Mouse (Mus musculus) CD4-positive, CD25-positive, alpha-beta regulatory T cell, adult 4 months (primary cell): ENCODE measurements at regions not wholly inside any gene's neighbourhood (a gene's known extent, or its start where the extent isn't known, plus 50 kb on each side); places are given as distances from the start of the nearest gene placed in this dataset.
"Not testable (repeated sequence)": the region's sequence is repeated elsewhere in the genome, so short reads cannot be mapped to it uniquely, and the experiment has no call there.

Source experiments
- ATAC-seq: one replicate; pipeline ENCODE4 v1.8.0; 2017

GRCm38 (mm10) chr3:39809586-39809985, 721.5 kb upstream of the Intu start:
- no peak for ATAC-seq

GRCm38 (mm10) chr3:39814814-39815213, 716.3 kb upstream of the Intu start:
- peak; percentile 45 for ATAC-seq

DNA sequence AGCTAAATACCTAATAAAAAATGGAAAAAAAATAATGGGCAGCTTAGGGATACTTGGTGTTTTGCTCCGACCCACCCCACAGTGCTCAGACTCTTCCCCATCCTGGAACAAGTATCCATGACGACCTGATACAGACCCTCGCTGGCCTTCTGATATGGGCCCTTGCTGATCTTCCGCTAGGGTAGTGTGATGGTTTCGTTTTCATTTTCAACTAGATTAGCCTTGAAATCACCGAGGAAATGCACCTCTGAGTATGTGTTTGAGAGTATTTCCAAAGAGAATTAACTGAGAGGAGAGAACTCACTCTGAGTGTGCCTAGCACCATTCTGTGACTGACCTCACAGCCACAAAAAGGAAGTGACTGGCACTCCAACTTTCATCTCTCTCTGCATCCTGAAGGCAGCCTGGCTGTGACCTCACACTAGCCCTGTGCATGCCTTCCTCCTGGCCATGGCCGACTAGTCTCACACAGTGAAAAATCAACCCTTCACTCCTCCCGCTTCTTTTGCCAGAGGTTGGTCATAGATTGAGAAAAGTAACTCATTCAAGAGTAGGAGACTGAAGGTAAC, 700.5 kb upstream of the Intu start:
- ATAC-seq, result peak; percentile 56

DNA sequence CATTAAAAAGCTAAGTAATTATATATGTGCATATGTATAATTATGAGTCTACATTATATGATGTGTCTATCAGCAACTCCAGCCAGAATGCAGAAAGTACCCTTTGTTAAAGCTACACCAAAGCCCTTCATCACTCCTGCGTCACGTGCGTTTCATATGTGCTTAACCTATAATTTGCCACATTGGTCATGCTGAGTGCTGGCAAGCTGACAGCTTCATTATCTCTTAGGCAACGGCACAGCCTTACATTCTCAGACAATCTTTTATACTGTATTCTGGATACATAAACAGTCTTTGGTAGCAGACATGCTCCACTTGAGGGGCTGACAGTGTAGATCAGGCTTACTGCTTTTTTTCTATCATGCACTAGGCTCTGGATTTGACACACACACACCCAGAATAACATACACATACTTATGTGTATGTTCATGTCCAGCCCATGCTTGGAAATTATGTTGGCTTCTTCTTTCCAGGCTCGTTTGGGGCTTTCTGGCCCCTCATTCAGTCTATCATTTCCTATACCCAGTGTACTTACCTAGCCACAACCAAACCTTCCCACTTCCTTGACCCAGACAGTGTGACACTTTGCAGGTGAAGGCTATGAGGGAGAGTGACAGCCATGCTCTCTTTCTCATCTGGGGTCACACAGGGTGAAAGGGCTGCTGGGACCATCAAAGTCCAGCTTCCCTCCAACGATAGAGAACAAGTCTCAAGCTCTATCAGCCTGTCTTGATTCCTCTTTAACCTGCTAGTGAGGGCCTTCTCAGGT, 692.5 kb upstream of the Intu start:
- ATAC-seq, result no peak

- ATAC-seq, result no peak
Measured at GRCm38 (mm10) chr3:39840946-39841345, 690.1 kb upstream of the Intu start.

DNA sequence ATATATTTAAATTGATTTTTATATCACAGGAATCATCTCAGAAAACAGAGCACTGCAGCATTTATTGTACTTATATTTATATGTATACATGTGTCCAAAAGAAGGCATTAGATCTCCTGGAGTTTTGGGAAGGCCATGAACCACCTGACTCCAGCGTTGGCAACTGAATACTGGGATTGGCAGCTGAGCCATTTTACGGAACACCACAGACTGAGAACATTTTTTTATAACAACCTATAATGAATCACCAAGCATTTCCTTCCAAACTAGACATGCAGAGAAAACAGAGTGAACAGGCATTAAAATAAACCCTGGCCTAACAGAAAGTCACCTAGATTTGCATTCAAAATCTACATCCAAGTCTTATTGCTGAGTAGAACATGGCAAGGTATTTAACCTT, 686.0 kb upstream of the Intu start:
- ATAC-seq, result no peak

- ATAC-seq, result no peak
Measured at GRCm38 (mm10) chr3:39848829-39849228, 682.3 kb upstream of the Intu start.

DNA sequence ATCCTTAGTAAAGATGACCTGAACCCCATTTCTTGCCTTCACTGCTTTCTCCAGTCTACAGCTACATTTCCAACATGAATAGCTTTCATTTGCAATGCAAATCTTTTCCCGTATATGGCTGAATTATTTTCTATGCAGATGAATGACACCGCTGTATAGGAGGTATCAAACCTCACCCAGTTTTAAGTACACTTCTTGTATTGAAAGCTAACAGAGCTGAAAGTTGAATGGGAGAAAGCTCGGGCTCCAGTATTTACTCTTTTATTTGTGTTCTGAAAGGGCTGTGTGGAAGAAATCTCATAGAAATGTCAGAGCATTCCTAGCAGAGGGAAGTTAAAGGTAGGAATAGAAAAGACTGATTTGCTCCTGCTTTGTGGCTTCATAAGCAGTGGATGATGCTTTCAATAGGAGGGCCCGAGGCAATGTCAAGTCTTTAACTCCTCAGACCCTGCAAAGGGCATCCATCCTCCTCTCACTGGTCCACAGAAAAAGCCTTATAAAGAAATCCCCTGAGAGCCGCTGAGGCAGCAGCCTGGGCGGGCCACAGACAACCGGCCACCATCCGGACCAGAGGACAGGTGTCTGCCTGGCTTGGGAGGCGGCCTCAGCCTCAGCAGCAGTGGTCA, 673.8 kb upstream of the Intu start:
- no peak for ATAC-seq

GRCm38 (mm10) chr3:39876046-39876445, 655.0 kb upstream of the Intu start:
- ATAC-seq, result not testable (repeated sequence)

DNA sequence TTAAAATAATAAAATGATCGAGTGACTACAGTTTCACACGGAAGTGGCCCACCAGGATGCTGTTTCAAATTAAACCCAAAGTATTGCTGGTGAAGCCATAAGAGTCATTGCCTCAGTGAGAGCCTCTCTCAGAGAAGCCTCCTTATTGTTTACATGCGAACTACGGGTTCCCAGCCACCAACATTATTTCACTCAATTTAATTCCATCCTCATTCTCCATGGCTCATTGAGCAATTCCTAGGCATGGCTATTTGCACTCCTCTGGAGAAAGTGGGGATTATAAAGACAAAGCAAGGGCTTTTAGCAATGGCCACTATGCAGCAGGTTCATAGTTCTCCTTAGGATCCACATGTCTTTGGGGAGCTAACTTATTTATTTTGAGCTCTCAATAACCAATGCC, 646.7 kb upstream of the Intu start:
- ATAC-seq, result no peak

- no peak for ATAC-seq
Measured at GRCm38 (mm10) chr3:39888376-39888775, 642.7 kb upstream of the Intu start.

- no peak for ATAC-seq
Measured at GRCm38 (mm10) chr3:39889222-39889621, 641.9 kb upstream of the Intu start.

- peak; percentile 58 for ATAC-seq
Measured at GRCm38 (mm10) chr3:39898961-39899360, 632.1 kb upstream of the Intu start.

- no peak for ATAC-seq
Measured at GRCm38 (mm10) chr3:39900207-39900606, 630.9 kb upstream of the Intu start.

DNA sequence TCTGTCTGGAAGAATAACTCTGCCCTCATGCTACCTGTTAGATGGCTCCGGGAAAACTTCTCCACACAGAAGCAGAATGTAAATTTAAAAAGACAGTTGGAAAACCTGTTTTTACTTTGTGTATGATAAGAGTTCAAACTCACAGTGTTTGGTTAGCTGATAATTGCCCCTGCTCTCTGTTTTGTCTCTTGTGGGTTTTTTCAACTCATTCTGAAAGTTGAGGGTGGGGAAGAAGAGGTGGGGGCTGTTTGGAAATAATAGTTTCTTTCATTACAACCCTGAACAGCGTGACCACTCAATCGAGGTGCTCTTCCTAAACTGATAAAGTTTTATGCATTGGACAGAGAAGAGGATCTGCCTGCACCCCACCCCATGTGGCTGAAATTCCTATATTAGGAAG, 626.7 kb upstream of the Intu start:
- no peak for ATAC-seq

- ATAC-seq, result no peak
Measured at GRCm38 (mm10) chr3:39908676-39909362, 622.3 kb upstream of the Intu start.

GRCm38 (mm10) chr3:39909642-39910041, 621.4 kb upstream of the Intu start:
- no peak for ATAC-seq

DNA sequence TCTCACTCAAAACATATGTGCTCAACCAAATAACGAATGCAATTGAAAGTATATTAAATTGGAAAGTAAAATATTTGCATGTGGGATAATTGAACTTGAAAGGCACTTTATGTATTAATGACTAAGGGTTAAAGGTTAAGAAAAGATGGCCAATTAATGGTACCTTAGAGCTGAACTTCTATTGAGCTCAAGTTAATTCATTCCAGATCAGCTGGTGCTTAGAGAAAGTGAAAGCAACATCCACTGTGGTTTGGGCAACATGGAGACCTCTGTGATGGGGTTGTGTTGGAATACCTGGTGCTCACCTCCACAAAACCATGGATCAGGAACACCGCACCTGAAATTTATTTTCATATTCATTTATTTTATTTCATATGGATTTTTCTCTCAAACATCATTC, 612.5 kb upstream of the Intu start:
- ATAC-seq, result no peak

DNA sequence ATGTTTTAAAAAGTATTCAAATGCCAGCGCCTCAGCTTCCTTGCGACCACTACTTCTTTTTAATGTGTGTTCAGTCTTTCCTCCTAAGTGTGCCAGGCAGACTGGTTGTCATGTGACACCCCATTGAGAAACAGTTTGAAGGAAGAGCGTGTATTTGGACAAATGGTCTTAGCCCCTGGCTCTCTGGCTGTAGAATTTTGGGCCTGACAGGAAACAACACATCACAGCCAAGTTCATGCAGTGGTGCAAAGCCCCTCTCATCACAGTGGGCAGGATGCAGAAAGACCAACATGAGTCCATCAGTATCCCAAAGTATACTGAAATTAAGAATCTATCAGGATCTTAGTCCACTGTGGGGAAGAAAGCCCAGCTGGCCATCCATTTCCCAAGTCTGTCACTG, 605.6 kb upstream of the Intu start:
- ATAC-seq, result no peak

GRCm38 (mm10) chr3:39928421-39928820, 602.7 kb upstream of the Intu start:
- ATAC-seq, result no peak

GRCm38 (mm10) chr3:39933372-39933771, 597.7 kb upstream of the Intu start:
- no peak for ATAC-seq

DNA sequence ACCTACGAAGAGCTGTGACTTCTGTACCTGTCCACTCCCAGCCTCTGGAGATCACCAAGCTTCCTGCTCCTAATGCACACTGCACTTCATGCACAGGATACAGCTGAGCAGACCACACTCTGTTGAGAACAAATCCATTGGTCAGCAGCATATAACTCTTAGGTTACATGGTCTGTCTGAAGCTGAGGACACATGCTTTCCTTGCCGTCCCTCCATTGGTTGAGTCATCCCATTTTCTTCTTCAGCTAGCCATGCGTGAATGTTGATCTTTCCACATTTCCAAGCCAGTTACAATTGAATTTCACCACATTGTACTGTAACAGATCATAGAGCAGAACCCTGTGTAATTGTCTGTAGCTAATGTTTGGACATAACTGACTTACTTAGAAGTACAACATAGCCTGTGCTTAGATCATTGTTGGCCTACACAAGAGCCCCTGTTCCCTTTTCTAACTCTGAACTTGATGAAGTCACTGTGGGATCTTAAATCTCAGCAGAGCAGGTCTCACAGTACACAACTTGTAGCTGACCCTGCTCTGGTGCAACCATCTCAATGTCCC, 593.3 kb upstream of the Intu start:
- no peak for ATAC-seq

- ATAC-seq, result no peak
Measured at GRCm38 (mm10) chr3:39944581-39944980, 586.5 kb upstream of the Intu start.
